Mouse (Mus musculus): ENCODE data around the gene Tex13c3.
"Not testable (repeated sequence)": the region's sequence is repeated elsewhere in the genome, so short reads cannot be mapped to it uniquely, and the experiment has no call there.

The Tex13c3 gene

GRCm38 (mm10) chrX:19481219-19481618 lies at the start of gene Tex13c3:
TSS of gene Tex13c3 (minus strand) at chrX:19481319.
- DNase-seq = not testable (repeated sequence)

DNA sequence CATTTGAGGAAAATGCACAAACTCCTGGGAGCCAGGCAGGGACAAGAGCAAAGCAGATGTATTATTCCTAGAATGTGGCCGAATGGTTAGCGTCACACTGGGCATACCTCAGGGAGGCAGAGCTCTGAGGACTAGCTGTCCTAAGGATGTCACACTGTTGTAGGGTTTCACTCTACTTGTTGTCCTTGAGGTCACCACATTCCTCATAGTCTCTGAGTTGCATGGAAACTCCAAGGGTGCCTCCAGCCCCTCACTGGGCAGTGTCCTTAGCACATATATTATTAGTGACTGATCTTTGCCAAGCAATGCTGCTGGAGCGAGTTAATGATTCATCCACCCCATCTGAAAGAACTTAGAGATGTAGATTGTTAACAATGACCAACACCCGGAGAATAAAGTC lies 8.6 kb upstream of the Tex13c3 start:
- DNase-seq = no peak

All from right cerebral cortex, postnatal 14 days (tissue).